Mouse (Mus musculus) intestine, embryonic 16.5 days (tissue): ENCODE measurements around the gene Epb41. TPM values are rescaled to one million over a fixed set of nuclear protein-coding genes. Genes with fewer than 3 reads are reported as not detected.
A peak's percentile ranks its signal among the peaks of the same experiment; 100 is the strongest.

Source experiments
- ATAC-seq: fragments of 200-750 bp; cut with Nextera tagmentation; 2 replicates; pipeline ENCODE4 v1.8.0; 2017; ENCODE audit warnings: moderate TSS enrichment, moderate library complexity
- H3K27ac ChIP-seq: fragments of 300-500 bp; sonication (generic); 2 replicates; pipeline ENCODE4 v1.5.1; 2014; ENCODE audit warnings: mild to moderate bottlenecking, low read length
- H3K27me3 ChIP-seq: fragments of 300-500 bp; sonication (generic); replicated peaks from 2 replicates; pipeline ENCODE4 v1.6.1; 2014; ENCODE audit warnings: low read length, control low read depth, mixed read lengths; ENCODE audit not compliant: control insufficient read depth, insufficient read depth
- H3K36me3 ChIP-seq: fragments of 300-500 bp; sonication (generic); 2 replicates; pipeline ENCODE4 v1.6.1; 2014; ENCODE audit warnings: low read length, control low read depth; ENCODE audit not compliant: control insufficient read depth, insufficient read depth
- H3K4me1 ChIP-seq: fragments of 300-500 bp; sonication (generic); 2 replicates; pipeline ENCODE4 v1.6.1; 2014; ENCODE audit warnings: low read length, control low read depth, mixed read lengths; ENCODE audit not compliant: control insufficient read depth, insufficient read depth
- H3K4me2 ChIP-seq: fragments of 300-500 bp; sonication (generic); 2 replicates; pipeline ENCODE4 v1.6.1; 2014; ENCODE audit warnings: low read depth, low read length, control low read depth
- H3K4me3 ChIP-seq: fragments of 300-500 bp; sonication (generic); 2 replicates; pipeline ENCODE4 v1.5.1; 2014; ENCODE audit warnings: mild to moderate bottlenecking, low read length
- H3K9ac ChIP-seq: fragments of 300-500 bp; sonication (generic); 2 replicates; pipeline ENCODE4 v1.6.1; 2014; ENCODE audit warnings: low read depth, low read length
- H3K9me3 ChIP-seq: fragments of 300-500 bp; sonication (generic); 2 replicates; pipeline ENCODE4 v1.6.1; 2016; ENCODE audit warnings: low read length, control low read depth; ENCODE audit not compliant: control insufficient read depth
- WGBS: fragments of 180-500 bp; shearing (Covaris S2); extraction: QIAGEN DNeasy Blood & Tissue Kit; methylation state at CpG from one replicate; pipeline ENCODE4 v1.1.7; 2014; 5-methylcytosine and 5-hydroxymethylcytosine counted together
- polyA plus RNA-seq: library from polyadenylated mRNA; unstranded; fragments of >200 nt; fragmentation: Nextera tagmentation; extraction: Ambion mirVana; gene quantifications from 2 replicates; pipeline ENCODE4 v1.2.1, GENCODE M21; 2015

Epb41 gene
- polyA plus RNA-seq, 1 experiment from 2014 or later: 41.5 TPM

- H3K4me1 ChIP-seq: no peaks in the 10 kb centered on the region
- no peak overlapping the region for H3K9ac ChIP-seq
- no peak overlapping the region for H3K4me3 ChIP-seq
- H3K27ac ChIP-seq: no peak overlapping the region
- H3K36me3 ChIP-seq: peaks cover 7% of the 10 kb centered on the region
- H3K4me2 ChIP-seq: no peak overlapping the region
- H3K9me3 ChIP-seq: no peaks in the 10 kb centered on the region
- WGBS: 99% methylated on average over 2 of the region's 2 CpGs
- no peaks in the 10 kb centered on the region for H3K27me3 ChIP-seq
- ATAC-seq: no peak
These were observed 106.2 kb downstream of the Epb41 start for GRCm38 (mm10) chr4:131968873-131969272.

GRCm38 (mm10) chr4:131957161-131957560 is 118.0 kb downstream of the Epb41 start:
- no peak overlapping the region for H3K9ac ChIP-seq
- H3K36me3 ChIP-seq: no peaks in the 10 kb centered on the region
- H3K4me3 ChIP-seq: no peak overlapping the region
- H3K4me1 ChIP-seq: no peaks in the 10 kb centered on the region
- no peak overlapping the region for H3K27ac ChIP-seq
- no peak for ATAC-seq
- H3K27me3 ChIP-seq: no peaks in the 10 kb centered on the region
- WGBS: 44% methylated on average over 3 of the region's 3 CpGs
- H3K4me2 ChIP-seq: no peak overlapping the region
- no peaks in the 10 kb centered on the region for H3K9me3 ChIP-seq

GRCm38 (mm10) chr4:131950657-131951056 is 124.5 kb downstream of the Epb41 start:
- Histone ChIP-seq H3K27me3 (no peaks in the 10 kb centered on the region), H3K9ac (no peak overlapping the region), H3K27ac (no peak overlapping the region), H3K36me3 (no peaks in the 10 kb centered on the region), H3K4me2 (no peak overlapping the region), H3K4me1 (no peaks in the 10 kb centered on the region), H3K4me3 (no peak overlapping the region), H3K9me3 (no peaks in the 10 kb centered on the region)
- 73% methylated on average over 8 of the region's 8 CpGs for WGBS
- ATAC-seq: no peak

GRCm38 (mm10) chr4:131949903-131950302 is 125.2 kb downstream of the Epb41 start:
- no peaks in the 10 kb centered on the region for H3K9me3 ChIP-seq
- H3K27ac ChIP-seq: no peak overlapping the region
- no peak overlapping the region for H3K4me3 ChIP-seq
- no peaks in the 10 kb centered on the region for H3K27me3 ChIP-seq
- H3K9ac ChIP-seq: no peak overlapping the region
- H3K4me1 ChIP-seq: no peaks in the 10 kb centered on the region
- no peak overlapping the region for H3K4me2 ChIP-seq
- no peak for ATAC-seq
- H3K36me3 ChIP-seq: no peaks in the 10 kb centered on the region
- WGBS: 41% methylated on average over 5 of the region's 5 CpGs

- peak; percentile 77 for ATAC-seq
- 84% methylated on average over 11 of the region's 11 CpGs for WGBS
- H3K27ac ChIP-seq: no peak overlapping the region
These were observed 127.3 kb downstream of the Epb41 start for GRCm38 (mm10) chr4:131947848-131948247.

GRCm38 (mm10) chr4:131940846-131941245 is 134.3 kb downstream of the Epb41 start:
- no peak overlapping the region for H3K9ac ChIP-seq
- no peak for ATAC-seq
- no peak overlapping the region for H3K27ac ChIP-seq
- WGBS: 91% methylated on average over 4 of the region's 4 CpGs
- no peaks in the 10 kb centered on the region for H3K4me1 ChIP-seq
- H3K4me2 ChIP-seq: no peak overlapping the region
- H3K36me3 ChIP-seq: no peaks in the 10 kb centered on the region
- H3K9me3 ChIP-seq: no peaks in the 10 kb centered on the region
- H3K27me3 ChIP-seq: no peaks in the 10 kb centered on the region
- no peak overlapping the region for H3K4me3 ChIP-seq

More at GRCm38 (mm10) chr4:131947848-131948247, 127.3 kb downstream of the Epb41 start:
- Histone ChIP-seq H3K4me2 (no peak overlapping the region), H3K9ac (no peak overlapping the region), H3K36me3 (no peaks in the 10 kb centered on the region), H3K4me1 (no peaks in the 10 kb centered on the region), H3K9me3 (no peaks in the 10 kb centered on the region), H3K27me3 (no peaks in the 10 kb centered on the region), H3K4me3 (no peak overlapping the region)

GRCm38 (mm10) chr4:131939459-131939858 is 135.7 kb downstream of the Epb41 start:
- peak overlapping the region; percentile 2; the same call in 1 of the 2 replicates for H3K27ac ChIP-seq
- ATAC-seq: peak; percentile 75
- WGBS: 62% methylated on average over 2 of the region's 2 CpGs

GRCm38 (mm10) chr4:131929146-131929545 is 146.0 kb downstream of the Epb41 start:
- peaks cover 2% of the 10 kb centered on the region; the same call in 1 of the 2 replicates for H3K36me3 ChIP-seq

More at GRCm38 (mm10) chr4:131939459-131939858, 135.7 kb downstream of the Epb41 start:
- no peak overlapping the region for H3K4me3 ChIP-seq
- no peaks in the 10 kb centered on the region for H3K27me3 ChIP-seq
- no peak overlapping the region for H3K4me2 ChIP-seq
- H3K9me3 ChIP-seq: no peaks in the 10 kb centered on the region
- no peak overlapping the region for H3K9ac ChIP-seq
- H3K36me3 ChIP-seq: no peaks in the 10 kb centered on the region; the same call in 1 of the 2 replicates
- no peaks in the 10 kb centered on the region for H3K4me1 ChIP-seq

GRCm38 (mm10) chr4:131924096-131924810 is 150.9 kb downstream of the Epb41 start:
- Histone ChIP-seq H3K9me3 (no peaks in the 10 kb centered on the region), H3K4me1 (peaks cover 28% of the 10 kb centered on the region), H3K4me2 (no peak overlapping the region), H3K36me3 (peaks cover 1% of the 10 kb centered on the region; the same call in 1 of the 2 replicates), H3K9ac (no peak overlapping the region), H3K4me3 (no peak overlapping the region), H3K27me3 (peaks cover 17% of the 10 kb centered on the region), H3K27ac (no peak overlapping the region)
- no peak for ATAC-seq
- WGBS: 59% methylated on average over 6 of the region's 6 CpGs

More at GRCm38 (mm10) chr4:131929146-131929545, 146.0 kb downstream of the Epb41 start:
- Histone ChIP-seq H3K4me2 (no peak overlapping the region), H3K4me3 (no peak overlapping the region), H3K4me1 (0 out of 2 replicates have a peak, but pooled peaks cover 4% of the 10 kb centered on the region), H3K27me3 (no peaks in the 10 kb centered on the region), H3K9ac (no peak overlapping the region), H3K27ac (no peak overlapping the region), H3K9me3 (no peaks in the 10 kb centered on the region)
- no peak for ATAC-seq
- 84% methylated on average over 6 of the region's 6 CpGs for WGBS
